Mouse (Mus musculus): ENCODE data around the gene Arhgef19. TPM values are rescaled to one million over a fixed set of nuclear protein-coding genes. Genes with fewer than 3 reads are reported as not detected.

Gene Arhgef19
- polyA plus RNA-seq (2012; rRNA removed): 16.2 and 17.3 TPM in 2 replicates

GRCm38 (mm10) chr4:141239388-141240125 is at the start of gene Arhgef19:
Gene Arhgef19, plus strand, starts transcription at chr4:141239499.

DNA sequence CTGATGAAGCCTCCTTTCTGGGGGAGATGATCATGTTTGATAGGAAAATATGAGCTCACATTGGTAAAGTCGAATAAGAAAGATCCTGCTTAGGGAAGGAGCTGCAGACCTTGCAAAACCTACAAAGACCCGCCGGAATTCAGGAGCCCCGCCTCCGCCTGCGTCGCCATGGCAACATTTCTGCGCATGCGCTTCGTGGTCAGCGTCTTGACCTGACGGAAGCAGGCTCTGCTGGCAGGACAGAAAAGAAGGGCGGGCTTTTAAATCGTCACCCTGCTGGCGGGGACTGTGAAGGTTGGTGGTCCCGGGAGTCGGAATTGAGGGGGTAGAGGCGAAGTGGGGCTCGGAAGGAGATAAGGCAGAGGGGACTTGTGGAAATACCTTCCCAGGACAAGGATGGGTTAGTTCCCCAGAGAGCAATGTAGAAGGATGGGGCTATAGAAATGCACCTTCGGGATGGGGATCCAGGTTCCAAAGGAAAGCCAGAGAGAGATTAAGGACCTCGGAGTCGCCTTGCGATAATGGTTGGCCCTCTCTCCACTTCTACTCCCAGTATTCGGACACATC is 25.4 kb upstream of the Arhgef19 start, which contains the start of gene Rsg1:
Rsg1 (plus strand) TSS at position 187 of the 567 bp plus-strand sequence.

DNA sequence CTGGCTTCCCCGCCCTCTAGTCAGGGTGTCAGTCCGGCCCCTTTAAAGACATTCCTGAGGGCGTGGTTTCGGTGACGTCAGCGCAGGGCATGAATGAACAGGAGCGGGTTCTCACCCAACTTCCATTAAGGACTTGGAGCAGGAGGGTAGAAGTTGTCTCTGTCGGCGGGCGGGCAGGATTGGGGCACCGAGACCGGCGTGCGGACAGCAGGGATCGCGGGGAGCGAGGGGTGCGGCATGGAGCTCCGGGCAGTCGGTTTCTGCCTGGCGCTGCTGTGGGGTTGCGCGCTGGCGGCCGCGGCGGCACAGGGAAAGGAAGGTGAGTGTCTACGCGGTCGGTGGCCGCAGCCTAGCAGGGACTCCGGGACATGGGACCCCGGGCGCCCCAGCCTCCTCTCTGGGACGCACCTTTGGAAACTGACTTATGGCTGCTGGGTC is 61.8 kb downstream of the Arhgef19 start, which contains the start of gene Epha2:
Epha2 (plus strand) TSS at position 125 of the 438 bp plus-strand sequence.

Other genes with a start within 250 kb of the Arhgef19 start
- 37.7 and 48.4 TPM in 2 replicates for gene Mfap2, start 229.1 kb upstream of the Arhgef19 start, polyA plus RNA-seq (2012; rRNA removed)
- 6.0 and 7.1 TPM in 2 replicates for gene Crocc, start 178.9 kb upstream of the Arhgef19 start, polyA plus RNA-seq (2012; rRNA removed)
- gene Necap2, start 161.1 kb upstream of the Arhgef19 start, polyA plus RNA-seq (2012; rRNA removed): 34.3 and 51.7 TPM in 2 replicates
- not detected in 2 replicates for gene Spata21, start 151.2 kb upstream of the Arhgef19 start, polyA plus RNA-seq (2012; rRNA removed)
- 41.1 and 49.4 TPM in 2 replicates for gene Szrd1, start 99.7 kb upstream of the Arhgef19 start, polyA plus RNA-seq (2012; rRNA removed)
- gene Fbxo42, start 91.6 kb upstream of the Arhgef19 start, polyA plus RNA-seq (2012; rRNA removed): 4.5 and 5.0 TPM in 2 replicates
- 0.45 and 0.58 TPM in 2 replicates for gene Rsg1, start 25.5 kb upstream of the Arhgef19 start, polyA plus RNA-seq (2012; rRNA removed)
- 17.6 and 18.6 TPM in 2 replicates for gene Epha2, start 61.7 kb downstream of the Arhgef19 start, polyA plus RNA-seq (2012; rRNA removed)
- gene Fam131c, start 128.7 kb downstream of the Arhgef19 start, polyA plus RNA-seq (2012; rRNA removed): 9.8 and 15.2 TPM in 2 replicates
- 0.11 TPM in 1 of 2 replicates, not detected in the other for gene Clcnka, start 159.2 kb downstream of the Arhgef19 start, polyA plus RNA-seq (2012; rRNA removed)
- not detected in 2 replicates for gene Clcnkb, start 176.5 kb downstream of the Arhgef19 start, polyA plus RNA-seq (2012; rRNA removed)
- 24.8 and 33.0 TPM in 2 replicates for gene Hspb7, start 181.3 kb downstream of the Arhgef19 start, polyA plus RNA-seq (2012; rRNA removed)
- 0.25 and 1.2 TPM in 2 replicates for gene Srarp, start 196.6 kb downstream of the Arhgef19 start, polyA plus RNA-seq (2012; rRNA removed)
- gene Zbtb17, start 205.2 kb downstream of the Arhgef19 start, polyA plus RNA-seq (2012; rRNA removed): 22.0 and 26.1 TPM in 2 replicates